Mouse (Mus musculus) adrenal gland, adult 18-20 months (tissue): ENCODE measurements around the gene Pard3b. TPM values are rescaled to one million over a fixed set of nuclear protein-coding genes. Genes with fewer than 3 reads are reported as not detected.

Source experiments
- DNase-seq, 2 experiments: peaks; one replicate each; pipeline ENCODE4 v3.0.0; 2021 to 2022; ENCODE audit warnings: low spot score in 2 of 2
- total RNA-seq, 2 experiments: library from RNA; stranded (reverse); gene quantifications; 1 replicate in 1 of 2; 2 replicates in 1 of 2; pipeline ENCODE4 v1.2.3; 2021

The Pard3b gene
- total RNA-seq, 2 experiments from 2014 or later, result 10.0 to 14.3 TPM

DNA sequence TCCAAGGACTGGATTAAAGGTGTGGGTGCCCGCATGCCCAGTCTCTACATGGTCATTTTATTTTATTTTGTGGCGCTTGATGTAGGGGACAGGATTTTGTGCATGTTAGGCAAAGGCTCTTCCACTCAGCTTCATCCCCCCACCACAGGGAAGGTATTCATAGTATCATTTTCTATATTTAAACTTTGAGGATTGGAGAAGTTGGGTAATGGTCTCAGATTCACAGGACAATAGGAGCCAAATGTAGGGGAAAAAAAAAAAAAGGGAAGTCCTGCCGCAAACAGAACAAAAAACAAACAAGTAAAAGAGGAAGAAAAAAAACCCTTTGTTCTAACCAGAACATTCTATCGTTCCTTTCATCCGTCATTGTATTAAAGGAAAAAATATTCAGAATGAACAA, 590.5 kb downstream of the Pard3b start:
- no peak for DNase-seq

GRCm38 (mm10) chr1:62234039-62234438, 595.4 kb downstream of the Pard3b start:
- no peak for DNase-seq

DNA sequence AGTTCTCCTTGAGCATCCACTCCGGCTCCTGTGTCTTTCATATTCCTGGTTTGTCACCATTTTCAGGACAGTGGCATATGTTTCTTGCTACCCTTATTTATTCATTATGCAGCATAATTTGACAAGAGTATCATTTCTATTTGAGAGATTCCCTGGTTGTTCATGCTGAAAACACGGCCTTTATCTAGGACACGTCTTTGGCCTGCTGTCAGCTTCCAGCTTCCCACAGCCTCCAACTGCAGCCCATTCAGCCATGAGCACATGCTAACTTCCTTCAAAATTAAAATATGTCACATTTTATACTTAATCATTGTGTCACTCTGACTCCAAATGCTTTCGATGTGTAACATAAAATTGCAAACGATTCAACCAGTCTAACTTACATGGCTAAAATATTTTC, 596.5 kb downstream of the Pard3b start:
- no peak for DNase-seq

- no peak for DNase-seq
Measured at GRCm38 (mm10) chr1:62244191-62244984, 605.8 kb downstream of the Pard3b start.

DNA sequence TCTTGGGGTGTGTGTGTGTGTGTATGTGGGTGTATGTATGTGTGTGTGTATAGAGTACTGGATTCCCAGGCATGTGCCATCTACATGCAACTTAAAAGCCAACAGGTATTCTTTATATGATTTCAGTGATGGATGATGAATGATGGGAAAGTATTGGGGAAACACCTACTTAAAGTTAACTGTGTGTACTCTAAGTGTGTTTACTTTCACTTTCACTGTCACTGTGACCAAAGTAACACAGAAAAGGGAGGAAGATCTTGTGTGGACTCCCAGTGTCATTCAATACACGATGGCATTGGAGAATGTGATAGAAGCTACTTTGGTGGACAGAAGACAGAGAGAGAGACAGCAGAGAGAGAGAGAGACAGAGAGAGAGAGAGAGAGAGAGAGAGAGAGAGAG, 613.8 kb downstream of the Pard3b start:
- no peak for DNase-seq

- DNase-seq, result no peak
Measured at GRCm38 (mm10) chr1:62254316-62254715, 615.7 kb downstream of the Pard3b start.

- no peak for DNase-seq
Measured at GRCm38 (mm10) chr1:62254888-62255287, 616.3 kb downstream of the Pard3b start.

DNA sequence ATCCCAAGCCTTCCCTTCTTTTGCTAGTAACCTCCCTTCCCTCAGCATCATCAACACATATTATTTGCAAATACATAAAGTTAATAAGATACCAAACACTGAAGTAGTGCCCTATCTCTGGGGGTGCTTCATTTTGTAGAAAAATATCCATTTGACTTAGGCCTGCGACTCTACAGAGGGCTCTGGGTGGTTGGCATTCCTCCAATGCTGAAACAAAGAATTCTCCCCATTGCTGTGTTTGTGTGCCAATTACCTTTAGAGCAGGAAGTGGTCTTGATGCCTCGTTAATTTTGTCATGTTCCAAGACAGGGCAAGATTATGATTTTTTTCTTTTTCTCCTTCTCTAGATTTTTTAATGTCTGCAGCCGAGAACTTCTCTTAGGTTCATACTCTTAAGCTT, 637.8 kb downstream of the Pard3b start:
- no peak for DNase-seq

GRCm38 (mm10) chr1:62278586-62278985, 640.0 kb downstream of the Pard3b start:
- DNase-seq, result no peak

- no peak for DNase-seq
Measured at GRCm38 (mm10) chr1:62280586-62280985, 642.0 kb downstream of the Pard3b start.

- DNase-seq, result no peak
Measured at GRCm38 (mm10) chr1:62282835-62283234, 644.2 kb downstream of the Pard3b start.

DNA sequence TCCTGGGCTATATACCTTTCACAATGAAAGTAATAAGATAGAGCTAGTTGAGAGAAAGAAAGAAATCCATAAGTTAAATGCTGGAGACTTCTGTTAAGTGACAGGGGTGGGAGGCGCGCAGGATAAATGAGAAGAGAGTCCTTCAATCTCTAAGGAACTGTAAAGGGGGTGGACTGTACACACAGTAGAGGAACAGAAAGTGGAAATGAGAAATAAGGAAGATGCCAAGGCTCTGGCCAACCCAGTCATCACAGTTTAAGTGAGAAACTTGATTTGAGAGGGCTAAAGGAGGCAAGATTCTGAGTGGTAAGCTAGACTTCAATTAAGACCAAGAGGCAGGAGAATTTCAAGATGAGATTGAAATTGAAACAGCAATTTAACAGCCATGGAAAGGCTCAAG, 645.0 kb downstream of the Pard3b start:
- no peak for DNase-seq

DNA sequence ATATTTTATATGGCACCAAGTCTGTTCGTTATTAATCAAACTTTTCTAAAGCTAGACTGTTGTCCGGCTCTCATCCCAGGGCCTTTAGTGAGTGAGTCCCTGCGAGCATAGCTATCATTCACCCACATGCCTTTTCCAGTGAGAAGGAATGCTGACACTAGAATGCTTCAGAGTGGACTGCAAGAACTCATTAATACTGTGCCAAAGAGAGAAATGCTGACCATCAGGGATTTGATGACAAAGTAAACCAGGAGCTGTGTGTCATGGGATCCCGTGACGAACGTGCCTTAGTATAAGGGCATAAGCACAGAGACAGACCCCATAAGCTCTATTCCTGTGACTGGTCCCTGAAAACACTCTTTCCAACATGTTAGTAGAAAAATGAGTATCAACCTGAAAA, 670.8 kb downstream of the Pard3b start:
- no peak for DNase-seq

- no peak for DNase-seq
Measured at GRCm38 (mm10) chr1:62325237-62325636, 686.6 kb downstream of the Pard3b start.

DNA sequence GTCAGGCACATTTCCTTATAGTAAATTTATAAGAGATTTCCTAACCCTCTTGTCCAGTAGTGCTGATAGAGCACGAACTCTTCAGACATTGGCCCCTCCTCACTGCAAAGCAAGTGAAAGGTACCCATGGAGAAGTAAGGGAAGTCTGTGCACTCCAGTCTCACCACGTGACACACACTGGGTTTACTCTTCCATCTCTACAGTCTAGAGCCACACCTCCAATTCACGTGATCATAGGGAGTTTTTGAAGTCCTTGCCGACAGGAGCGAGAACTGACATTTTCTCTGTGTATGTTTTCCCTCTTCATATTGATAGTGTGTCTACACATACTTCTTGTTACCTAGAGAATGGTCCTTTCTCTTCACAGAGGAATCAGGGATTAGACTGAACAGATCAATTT, 689.1 kb downstream of the Pard3b start:
- DNase-seq, result no peak

DNA sequence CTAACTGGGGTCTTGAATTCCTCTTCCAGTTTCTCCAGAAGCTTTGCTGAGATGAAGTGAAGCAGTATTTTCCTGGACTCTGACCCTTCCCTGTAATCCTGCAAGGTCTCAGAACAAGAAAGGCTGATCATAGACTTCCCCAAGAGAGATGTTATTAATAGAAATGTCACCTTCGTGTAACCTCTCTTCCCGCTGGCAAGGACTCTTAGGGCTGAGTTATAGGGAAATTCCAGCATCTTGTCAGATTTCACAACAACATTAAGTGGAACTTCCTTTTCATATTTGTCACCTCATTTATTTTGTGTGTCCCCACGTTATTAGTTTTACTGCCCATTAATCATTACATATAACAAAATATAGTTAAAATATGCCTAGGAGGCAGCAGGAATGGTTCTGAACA, 690.2 kb downstream of the Pard3b start:
- no peak for DNase-seq

DNA sequence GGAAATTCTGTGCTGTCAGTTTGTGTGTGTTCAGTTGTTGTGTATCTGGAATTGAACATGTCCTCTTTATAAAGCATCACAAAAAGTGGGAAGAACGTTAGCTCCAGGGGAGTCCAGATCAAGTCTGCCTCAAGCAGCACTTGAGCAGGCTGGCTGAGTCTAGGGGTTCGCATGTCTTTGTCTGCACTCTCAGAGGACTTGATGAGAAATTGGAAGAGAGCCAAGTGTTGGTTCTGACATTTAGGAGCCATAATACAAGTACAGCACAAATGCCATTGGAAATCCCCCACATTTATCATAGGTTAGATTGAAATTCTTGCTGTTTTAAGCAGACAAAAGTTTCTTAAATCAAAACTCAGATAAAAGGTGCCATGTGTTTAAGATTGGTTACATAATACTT, 694.4 kb downstream of the Pard3b start:
- no peak for DNase-seq

DNA sequence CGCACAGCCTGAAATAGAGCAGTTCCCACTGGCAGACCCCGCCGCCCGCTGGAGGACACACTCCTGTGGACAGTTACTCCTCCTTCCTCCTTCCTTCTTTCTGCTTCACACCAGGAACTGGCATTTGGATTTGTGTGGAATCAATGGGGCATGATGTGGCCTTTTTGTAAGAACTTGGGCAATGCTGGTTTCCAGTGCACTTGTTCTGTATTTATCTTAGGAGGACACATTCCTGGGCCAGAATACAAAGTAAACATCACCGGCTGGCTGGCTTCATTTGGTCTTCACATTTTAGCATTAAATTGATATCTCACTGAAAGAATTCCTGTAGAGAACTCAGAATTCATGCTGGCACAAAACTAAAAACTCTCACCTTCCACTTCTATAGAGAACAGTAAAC, 695.6 kb downstream of the Pard3b start:
- no peak for DNase-seq

- no peak for DNase-seq
Measured at GRCm38 (mm10) chr1:62340261-62340660, 701.6 kb downstream of the Pard3b start.

GRCm38 (mm10) chr1:62344286-62344685, 705.7 kb downstream of the Pard3b start:
- no peak for DNase-seq

DNA sequence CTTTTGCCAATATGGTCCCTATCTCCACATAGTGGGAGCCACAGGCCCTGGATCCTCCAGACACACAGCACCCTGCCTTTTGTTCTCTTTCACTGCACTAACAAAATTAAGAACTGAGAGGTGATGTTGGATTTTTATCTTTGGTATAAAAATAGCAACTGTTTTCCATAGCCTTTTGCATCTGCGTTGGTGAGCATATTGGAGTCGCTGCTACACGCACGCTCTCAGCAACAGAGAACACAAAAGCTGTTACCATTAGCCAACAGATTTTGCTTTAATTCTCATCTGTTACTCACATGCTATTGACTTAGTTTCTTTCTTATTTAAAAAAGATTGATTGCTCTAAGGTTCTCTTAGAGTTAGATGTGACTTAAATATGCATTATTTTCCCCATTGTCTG, 709.7 kb downstream of the Pard3b start:
- no peak for DNase-seq

DNA sequence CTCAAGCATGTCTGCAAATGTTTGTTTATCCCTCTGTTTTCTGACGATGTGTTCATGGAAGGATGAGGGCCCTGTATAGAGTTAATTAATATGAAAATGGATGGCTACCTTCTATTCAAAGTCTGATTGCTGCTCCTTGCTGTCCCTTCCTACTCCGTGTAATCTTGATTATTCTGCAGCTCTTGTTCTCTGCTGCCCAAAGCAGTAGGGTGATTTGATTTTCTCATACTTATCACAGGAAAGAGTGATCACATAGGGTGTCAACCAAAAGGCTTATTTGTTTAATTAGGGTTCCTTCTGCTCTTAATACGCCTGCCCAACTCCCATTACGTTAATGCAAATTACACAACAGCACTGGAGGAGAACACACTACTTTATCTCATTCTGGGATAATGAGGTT, 716.9 kb downstream of the Pard3b start:
- no peak for DNase-seq

GRCm38 (mm10) chr1:62374427-62375050, 735.9 kb downstream of the Pard3b start:
- no peak for DNase-seq
